Mouse (Mus musculus) liver, adult 10 weeks (tissue): ENCODE measurements around the gene Sema3c. TPM values are rescaled to one million over a fixed set of nuclear protein-coding genes. Genes with fewer than 3 reads are reported as not detected.

Experiments used
- polyA plus RNA-seq: library from polyadenylated mRNA; stranded (reverse); fragments of 350-450 nt; fragmentation: Illumina TruSeq; extraction: RNeasy Lipid Tissue Mini Kit (QIAGEN cat#74804); gene quantifications from one replicate; pipeline ENCODE4 v1.2.3, GENCODE M21; 2014; ENCODE audit warnings: low read depth, low replicate concordance

The Sema3c gene
- 2.0 TPM for polyA plus RNA-seq

GRCm38 (mm10) chr5:17573694-17574380 lies at the start of gene Sema3c:
Gene Sema3c (plus strand): TSS chr5:17574281.

Other genes with a start within 250 kb of the Sema3c start
- not detected for gene Speer4f2, start 201.1 kb upstream of the Sema3c start, polyA plus RNA-seq
- not detected for gene Speer4f1, start 98.2 kb upstream of the Sema3c start, polyA plus RNA-seq